Mouse (Mus musculus) midbrain, embryonic 14.5 days (tissue): Measurements from ENCODE around the gene Ube2g2. TPM values are rescaled to one million over a fixed set of nuclear protein-coding genes. Genes with fewer than 3 reads are reported as not detected.
A peak's percentile ranks its signal among the peaks of the same experiment; 100 is the strongest.

Experiments used
- ATAC-seq: fragments of 200-750 bp; cut with Nextera tagmentation; 2 replicates; pipeline ENCODE4 v1.8.0; 2017; ENCODE audit warnings: moderate number of reproducible peaks, moderate library complexity; ENCODE audit not compliant: low FRiP score, low TSS enrichment
- DNase-seq: peaks from one replicate; pipeline ENCODE4 v3.0.0-alpha.2; 2015
- H3K27ac ChIP-seq: fragments of 300-500 bp; sonication (generic); replicated peaks from 2 replicates; pipeline ENCODE4 v1.5.1; 2014; ENCODE audit warnings: mild to moderate bottlenecking, low read depth, low read length, moderate library complexity
- H3K27me3 ChIP-seq: fragments of 300-500 bp; sonication (generic); 2 replicates; pipeline ENCODE4 v1.6.1; 2014; ENCODE audit warnings: low read length, control low read depth, mixed read lengths; ENCODE audit not compliant: control insufficient read depth, insufficient read depth
- H3K36me3 ChIP-seq: fragments of 300-500 bp; sonication (generic); 2 replicates; pipeline ENCODE4 v1.6.1; 2014; ENCODE audit warnings: low read length, control low read depth; ENCODE audit not compliant: control insufficient read depth, insufficient read depth
- H3K4me1 ChIP-seq: fragments of 300-500 bp; sonication (generic); 2 replicates; pipeline ENCODE4 v1.6.1; 2014; ENCODE audit warnings: mild to moderate bottlenecking, antibody characterized with exemption, low read length, control low read depth; ENCODE audit not compliant: control insufficient read depth, insufficient read depth
- H3K4me2 ChIP-seq: fragments of 300-500 bp; sonication (generic); 2 replicates; pipeline ENCODE4 v1.6.1; 2014; ENCODE audit warnings: mild to moderate bottlenecking, low read length, moderate library complexity
- H3K4me3 ChIP-seq: fragments of 300-500 bp; sonication (generic); replicated peaks from 2 replicates; pipeline ENCODE4 v1.5.1; 2014; ENCODE audit warnings: low read depth, low read length
- H3K9ac ChIP-seq: fragments of 300-500 bp; sonication (generic); replicated peaks from 2 replicates; pipeline ENCODE4 v1.6.1; 2014; ENCODE audit warnings: mild to moderate bottlenecking, low read length, moderate library complexity
- H3K9me3 ChIP-seq: fragments of 300-500 bp; sonication (generic); 2 replicates; pipeline ENCODE4 v1.6.1; 2016; ENCODE audit warnings: low read length, control low read depth, mixed read lengths; ENCODE audit not compliant: control insufficient read depth
- WGBS: fragments of 180-500 bp; shearing (Covaris S2); extraction: QIAGEN DNeasy Blood & Tissue Kit; methylation state at CpG from one replicate; pipeline ENCODE4 v1.1.7; 2014; 5-methylcytosine and 5-hydroxymethylcytosine counted together
- polyA plus RNA-seq: library from polyadenylated mRNA; unstranded; fragments of >200 nt; fragmentation: Nextera tagmentation; extraction: Ambion mirVana; gene quantifications from 2 replicates; pipeline ENCODE4 v1.2.1, GENCODE M21; 2014

The Ube2g2 gene
- polyA plus RNA-seq, 1 experiment from 2014 or later = 55.6 TPM

DNA sequence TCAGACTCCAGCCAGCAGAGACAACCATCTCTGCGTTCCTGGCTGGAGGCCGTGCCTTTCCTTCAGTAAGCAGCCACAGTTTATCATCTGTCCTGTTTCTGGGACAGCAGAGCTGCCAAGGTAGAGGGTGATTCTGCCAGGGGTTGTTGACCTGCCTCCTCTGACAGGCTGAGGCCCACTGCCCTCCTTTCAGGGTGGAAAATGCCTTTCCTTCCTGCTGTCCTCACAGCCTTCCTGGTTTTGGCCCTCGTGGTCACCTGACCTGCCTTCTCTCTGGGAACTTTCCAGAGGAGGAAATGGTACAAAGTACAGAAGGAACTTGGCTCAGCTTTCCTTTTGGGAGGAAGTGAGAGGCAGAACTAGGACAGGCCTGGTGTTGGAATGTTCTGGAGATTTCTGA, 8.7 kb upstream of the Ube2g2 start:
- ATAC-seq (no peak), DNase-seq (no peak)
- Histone ChIP-seq H3K9ac (no peak overlapping the region), H3K4me1 (no peaks in the 10 kb centered on the region), H3K4me3 (no peak overlapping the region), H3K27me3 (no peaks in the 10 kb centered on the region), H3K36me3 (peaks cover 82% of the 10 kb centered on the region), H3K27ac (no peak overlapping the region), H3K4me2 (no peak overlapping the region), H3K9me3 (no peaks in the 10 kb centered on the region)
- WGBS = 92% methylated on average over 3 of the region's 3 CpGs

GRCm38 (mm10) chr10:77615647-77616046, 6.4 kb upstream of the Ube2g2 start:
- ATAC-seq (no peak), DNase-seq (no peak)
- 93% methylated on average over 8 of the region's 8 CpGs for WGBS
- Histone ChIP-seq H3K36me3 (peaks cover 69% of the 10 kb centered on the region), H3K9me3 (no peaks in the 10 kb centered on the region), H3K27ac (no peak overlapping the region), H3K4me3 (no peak overlapping the region), H3K27me3 (no peaks in the 10 kb centered on the region), H3K4me2 (no peak overlapping the region), H3K4me1 (no peaks in the 10 kb centered on the region), H3K9ac (no peak overlapping the region)

- H3K27me3 ChIP-seq = no peaks in the 10 kb centered on the region
- no peak overlapping the region for H3K27ac ChIP-seq
- DNase-seq (no peak), ATAC-seq (no peak)
- WGBS = 93% methylated on average over 9 of the region's 9 CpGs
- peaks cover 64% of the 10 kb centered on the region for H3K36me3 ChIP-seq
- no peaks in the 10 kb centered on the region for H3K9me3 ChIP-seq
- H3K9ac ChIP-seq = no peak overlapping the region
- no peak overlapping the region for H3K4me3 ChIP-seq
- H3K4me1 ChIP-seq = no peaks in the 10 kb centered on the region
- H3K4me2 ChIP-seq = no peak overlapping the region
Observed at GRCm38 (mm10) chr10:77616166-77616565, 5.9 kb upstream of the Ube2g2 start.

GRCm38 (mm10) chr10:77616926-77617325, 5.1 kb upstream of the Ube2g2 start:
- Histone ChIP-seq H3K9me3 (no peaks in the 10 kb centered on the region), H3K4me3 (no peak overlapping the region), H3K27me3 (no peaks in the 10 kb centered on the region), H3K4me2 (no peak overlapping the region), H3K4me1 (0 out of 2 replicates have a peak, but pooled peaks cover 3% of the 10 kb centered on the region), H3K9ac (no peak overlapping the region), H3K27ac (no peak overlapping the region), H3K36me3 (peaks cover 56% of the 10 kb centered on the region)
- no peak for DNase-seq
- ATAC-seq = no peak
- WGBS = 95% methylated on average over 7 of the region's 7 CpGs

DNA sequence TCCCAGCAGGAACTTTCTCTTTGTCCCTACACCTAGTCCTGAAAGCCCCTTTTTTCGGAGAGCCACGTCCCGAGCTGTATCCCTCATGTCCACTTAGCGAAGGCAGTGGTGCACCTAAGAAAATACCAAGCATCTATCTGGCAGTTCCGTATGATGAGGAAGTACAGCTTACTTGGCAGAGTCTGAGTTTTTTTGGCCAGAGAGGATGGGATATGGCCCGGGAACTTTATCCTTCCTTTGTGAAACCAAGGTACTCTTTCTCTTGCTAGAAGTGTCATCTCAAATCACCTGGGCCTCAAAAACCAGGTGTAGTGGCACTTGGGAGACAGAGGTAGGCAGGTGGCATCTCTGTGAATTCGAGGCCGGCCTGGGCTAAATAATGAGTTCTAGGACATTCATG, 529 bp upstream of the Ube2g2 start:
- 77% methylated on average over 8 of the region's 8 CpGs for WGBS
- no peak; the same call in 1 of the 2 replicates for ATAC-seq
- H3K4me2 ChIP-seq = peak overlapping the region; percentile 57
- peaks cover 22% of the 10 kb centered on the region for H3K36me3 ChIP-seq
- H3K9ac ChIP-seq = peak overlapping the region; percentile 93
- no peaks in the 10 kb centered on the region for H3K9me3 ChIP-seq
- DNase-seq = no peak
- H3K27ac ChIP-seq = peak overlapping the region; percentile 91
- H3K27me3 ChIP-seq = no peaks in the 10 kb centered on the region
- peak overlapping the region; percentile 96 for H3K4me3 ChIP-seq
- H3K4me1 ChIP-seq = peaks cover 18% of the 10 kb centered on the region

DNA sequence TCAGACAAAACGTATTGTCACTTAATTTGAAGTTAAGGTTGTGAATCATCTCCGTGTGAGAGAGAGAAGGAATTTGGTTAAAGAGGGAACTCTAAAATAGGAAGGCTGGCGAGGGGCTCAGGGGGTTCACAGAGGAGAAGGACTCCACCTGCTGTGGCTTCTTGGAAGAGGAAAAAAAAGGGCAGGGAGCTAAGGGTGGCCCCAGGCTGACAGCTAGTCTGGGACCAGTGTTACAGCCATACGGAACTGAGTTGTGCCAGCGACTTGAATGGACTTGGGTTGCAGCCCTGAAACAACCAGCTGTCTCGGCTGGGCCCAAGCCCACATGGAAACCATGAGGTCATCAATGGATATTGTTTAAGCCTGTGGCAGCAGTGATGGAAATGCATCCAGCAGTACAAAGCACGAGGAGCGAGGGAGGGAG, 1.0 kb downstream of the Ube2g2 start:
- Histone ChIP-seq H3K9me3 (no peaks in the 10 kb centered on the region), H3K27ac (no peak overlapping the region), H3K36me3 (peaks cover 7% of the 10 kb centered on the region), H3K4me3 (peak overlapping the region; percentile 96), H3K4me2 (peak overlapping the region; percentile 57), H3K4me1 (peaks cover 18% of the 10 kb centered on the region), H3K9ac (peak overlapping the region; percentile 93), H3K27me3 (no peaks in the 10 kb centered on the region)
- 10% methylated on average over 8 of the region's 8 CpGs for WGBS
- DNase-seq (peak; percentile 45), ATAC-seq (no peak)

DNA sequence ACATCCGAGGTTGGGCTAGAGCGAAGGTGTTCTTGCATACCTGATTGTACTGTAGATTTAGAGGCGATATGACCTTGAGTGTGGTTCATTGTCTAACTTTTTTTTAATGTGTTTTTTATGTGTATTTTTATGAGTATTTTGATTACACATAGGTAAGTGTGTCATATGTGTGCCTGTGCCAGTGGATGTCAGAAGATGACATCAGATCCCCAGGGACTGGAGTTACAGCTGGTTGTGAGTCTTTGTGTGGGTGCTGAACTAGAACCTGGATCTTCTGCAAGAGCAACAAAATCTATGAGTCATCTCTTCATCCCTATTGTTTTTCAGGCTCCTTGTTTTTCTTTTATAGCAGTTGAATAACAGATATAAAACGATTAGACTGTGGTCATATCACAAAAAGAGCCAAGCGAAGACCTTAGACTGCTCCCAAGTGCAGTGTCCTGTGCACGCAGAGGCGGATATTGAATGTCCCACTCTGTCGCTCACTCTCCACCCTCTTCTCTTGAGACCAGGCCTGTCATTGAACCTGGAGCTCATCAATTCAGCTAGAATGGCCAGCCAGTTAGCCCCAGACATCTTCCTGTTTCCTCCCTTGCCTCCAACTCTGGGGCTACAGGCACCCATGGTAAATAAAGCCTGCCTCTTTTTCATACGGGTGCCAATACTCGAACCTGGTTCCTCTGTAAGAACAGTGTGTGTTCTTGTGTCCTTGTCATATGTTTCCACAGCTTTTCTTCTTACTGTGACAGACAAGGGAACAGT, 1.7 kb downstream of the Ube2g2 start:
- H3K9me3 ChIP-seq = no peaks in the 10 kb centered on the region
- whole genome bisulfite sequencing = 93% methylated on average over 10 of the region's 10 CpGs
- ATAC-seq (no peak), DNase-seq (no peak)
- H3K4me3 ChIP-seq = peak overlapping the region; percentile 96; the same call in 1 of the 2 replicates
- peaks cover 4% of the 10 kb centered on the region; the same call in 1 of the 2 replicates for H3K36me3 ChIP-seq
- peaks cover 18% of the 10 kb centered on the region for H3K4me1 ChIP-seq
- peak overlapping the region; percentile 93; the same call in 1 of the 2 replicates for H3K9ac ChIP-seq
- H3K4me2 ChIP-seq = peak overlapping the region; percentile 57
- no peak overlapping the region for H3K27ac ChIP-seq
- no peaks in the 10 kb centered on the region for H3K27me3 ChIP-seq

- DNase-seq (no peak), ATAC-seq (no peak)
- Histone ChIP-seq H3K4me2 (no peak overlapping the region), H3K9ac (no peak overlapping the region), H3K27me3 (no peaks in the 10 kb centered on the region), H3K36me3 (0 out of 2 replicates have a peak, but pooled peaks cover 4% of the 10 kb centered on the region), H3K4me1 (peaks cover 18% of the 10 kb centered on the region), H3K27ac (no peak overlapping the region), H3K4me3 (no peak overlapping the region), H3K9me3 (no peaks in the 10 kb centered on the region)
- 80% methylated on average over 7 of the region's 7 CpGs for WGBS
Observed at GRCm38 (mm10) chr10:77624570-77624995, 2.5 kb downstream of the Ube2g2 start.

GRCm38 (mm10) chr10:77626036-77626435, 4.0 kb downstream of the Ube2g2 start:
- Histone ChIP-seq H3K9me3 (no peaks in the 10 kb centered on the region), H3K27ac (no peak overlapping the region), H3K9ac (no peak overlapping the region), H3K27me3 (no peaks in the 10 kb centered on the region), H3K4me3 (no peak overlapping the region), H3K4me2 (no peak overlapping the region), H3K36me3 (peaks cover 4% of the 10 kb centered on the region; the same call in 1 of the 2 replicates), H3K4me1 (peaks cover 18% of the 10 kb centered on the region)
- 86% methylated on average over 7 of the region's 7 CpGs for WGBS
- no peak for DNase-seq
- ATAC-seq = no peak
